Mouse (Mus musculus) kidney, embryonic 14.5 days (tissue): ENCODE measurements around the gene Oip5. TPM values are rescaled to one million over a fixed set of nuclear protein-coding genes. Genes with fewer than 3 reads are reported as not detected.
"Not testable (repeated sequence)": the region's sequence is repeated elsewhere in the genome, so short reads cannot be mapped to it uniquely, and the experiment has no call there.

ENCODE experiments used
- ATAC-seq: fragments of 200-750 bp; cut with Nextera tagmentation; 2 replicates; pipeline ENCODE4 v1.8.0; 2017; ENCODE audit warnings: moderate number of reproducible peaks, mild to moderate bottlenecking, moderate TSS enrichment, moderate library complexity; ENCODE audit not compliant: low FRiP score, low TSS enrichment
- H3K27ac ChIP-seq: fragments of 300-500 bp; sonication (generic); 2 replicates; pipeline ENCODE4 v1.5.1; 2014; ENCODE audit warnings: low read depth, mild to moderate bottlenecking, low read length, moderate library complexity, mixed read lengths
- H3K27me3 ChIP-seq: fragments of 300-500 bp; sonication (generic); 2 replicates; pipeline ENCODE4 v1.6.1; 2014; ENCODE audit warnings: mild to moderate bottlenecking, low read length; ENCODE audit not compliant: control insufficient read depth, insufficient read depth
- H3K36me3 ChIP-seq: fragments of 300-500 bp; sonication (generic); 2 replicates; pipeline ENCODE4 v1.6.1; 2014; ENCODE audit warnings: low read length, mixed read lengths; ENCODE audit not compliant: control insufficient read depth, insufficient read depth
- H3K4me1 ChIP-seq: fragments of 300-500 bp; sonication (generic); 2 replicates; pipeline ENCODE4 v1.6.1; 2014; ENCODE audit warnings: low read length, mixed read lengths; ENCODE audit not compliant: control insufficient read depth, insufficient read depth
- H3K4me2 ChIP-seq: fragments of 300-500 bp; sonication (generic); replicated peaks from 2 replicates; pipeline ENCODE4 v1.6.1; 2014; ENCODE audit warnings: low read depth, mild to moderate bottlenecking, low read length
- H3K4me3 ChIP-seq: fragments of 300-500 bp; sonication (generic); 2 replicates; pipeline ENCODE4 v1.5.1; 2014; ENCODE audit warnings: mild to moderate bottlenecking, low read length
- H3K9ac ChIP-seq: fragments of 300-500 bp; sonication (generic); 2 replicates; pipeline ENCODE4 v1.6.1; 2014; ENCODE audit warnings: low read depth, mild to moderate bottlenecking, low read length, moderate library complexity
- H3K9me3 ChIP-seq: fragments of 300-500 bp; sonication (generic); 2 replicates; pipeline ENCODE4 v1.6.1; 2016; ENCODE audit warnings: low read length; ENCODE audit not compliant: control insufficient read depth
- WGBS: fragments of 180-500 bp; shearing (Covaris S2); extraction: QIAGEN DNeasy Blood & Tissue Kit; methylation state at CpG from one replicate; pipeline ENCODE4 v1.1.7; 2014; 5-methylcytosine and 5-hydroxymethylcytosine counted together
- polyA plus RNA-seq: library from polyadenylated mRNA; unstranded; fragments of >200 nt; fragmentation: Nextera tagmentation; extraction: Ambion mirVana; gene quantifications from 2 replicates; pipeline ENCODE4 v1.2.1, GENCODE M21; 2014

Oip5 gene
- polyA plus RNA-seq, 1 experiment from 2014 or later = 35.5 TPM

DNA sequence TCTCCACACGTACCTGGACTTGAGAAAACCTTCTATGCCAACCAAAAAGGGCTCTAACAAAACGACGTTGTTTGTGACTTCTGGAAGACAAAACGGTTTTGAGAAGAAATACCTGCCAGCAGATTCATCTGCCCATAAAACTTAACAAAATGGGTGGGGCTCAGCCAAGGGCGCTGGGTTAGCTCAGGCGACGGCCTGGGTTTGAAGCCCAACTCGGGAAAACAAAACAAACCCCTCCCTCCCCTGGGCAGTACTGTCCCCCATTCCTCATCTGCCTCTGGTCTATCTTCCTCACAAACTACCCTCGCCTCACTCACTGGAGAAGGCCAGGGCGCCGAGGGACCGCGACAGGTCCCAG lies 449 bp downstream of the Oip5 start:
- Histone ChIP-seq H3K4me3 (peak overlapping the region; percentile 61), H3K36me3 (peaks cover 3% of the 10 kb centered on the region; the same call in 1 of the 2 replicates), H3K27me3 (no peaks in the 10 kb centered on the region), H3K4me1 (peaks cover 16% of the 10 kb centered on the region), H3K9ac (peak overlapping the region; percentile 72), H3K27ac (peak overlapping the region; percentile 0; the same call in 1 of the 2 replicates), H3K4me2 (peak overlapping the region; percentile 62), H3K9me3 (no peaks in the 10 kb centered on the region)
- ATAC-seq = no peak
- under 1% methylated on average over 13 of the region's 13 CpGs for WGBS

DNA sequence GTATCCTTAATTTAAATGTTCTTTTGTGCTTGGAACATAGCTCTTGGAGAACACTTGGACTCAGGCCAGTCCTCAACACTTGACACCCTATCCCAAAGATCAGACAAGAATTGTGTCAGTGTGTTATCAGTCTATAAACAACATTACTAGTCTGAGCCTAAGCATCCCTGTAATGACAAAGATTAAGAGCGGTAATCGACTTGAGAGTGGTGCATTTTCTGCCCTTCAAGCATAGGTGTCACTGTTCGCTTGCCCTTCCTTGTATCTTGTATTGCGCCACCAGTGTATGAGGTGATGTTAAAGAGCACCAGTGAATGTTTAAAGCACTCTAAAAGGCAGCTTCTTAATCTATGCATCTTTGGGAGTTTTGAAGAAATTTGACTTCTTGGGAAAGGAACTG lies 11.2 kb downstream of the Oip5 start:
- WGBS = 92% methylated on average over 4 of the region's 4 CpGs
- Histone ChIP-seq H3K36me3 (peaks cover 67% of the 10 kb centered on the region), H3K27me3 (no peaks in the 10 kb centered on the region), H3K27ac (no peak overlapping the region), H3K4me3 (no peak overlapping the region), H3K9me3 (no peaks in the 10 kb centered on the region), H3K4me1 (no peaks in the 10 kb centered on the region), H3K4me2 (no peak overlapping the region), H3K9ac (no peak overlapping the region)
- no peak for ATAC-seq

DNA sequence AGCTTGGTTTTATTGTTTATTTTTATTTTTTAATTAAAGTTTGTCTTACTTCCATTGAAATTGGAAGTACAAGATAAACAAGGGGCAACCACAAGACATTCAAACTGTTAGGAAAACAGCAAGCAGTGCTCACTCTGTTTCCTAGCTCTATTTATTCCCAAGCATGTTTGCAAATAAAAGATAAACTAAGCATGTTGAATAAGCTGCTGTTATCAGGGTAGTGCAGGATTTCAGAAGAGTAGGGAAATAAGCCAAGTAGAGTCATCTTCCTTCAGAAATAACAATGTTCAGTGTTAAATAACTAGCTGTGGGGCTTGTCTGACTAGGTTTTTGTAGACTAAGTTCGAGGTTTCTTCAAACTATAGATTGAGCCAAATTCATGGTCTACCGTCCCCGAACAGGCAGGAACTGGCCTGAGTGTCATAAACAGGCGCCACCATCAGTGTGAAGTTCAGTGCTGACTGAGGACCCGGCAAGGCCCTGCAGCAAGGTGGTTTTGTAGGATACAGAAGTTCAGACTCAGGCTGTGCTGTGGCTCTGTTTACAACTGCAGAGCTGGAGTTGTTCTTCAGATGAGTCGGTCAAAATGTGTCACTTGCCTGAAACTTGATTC lies 12.8 kb downstream of the Oip5 start:
- no peak overlapping the region for H3K27ac ChIP-seq
- no peaks in the 10 kb centered on the region for H3K4me1 ChIP-seq
- H3K36me3 ChIP-seq = peaks cover 70% of the 10 kb centered on the region
- no peaks in the 10 kb centered on the region for H3K9me3 ChIP-seq
- H3K4me2 ChIP-seq = no peak overlapping the region
- H3K27me3 ChIP-seq = no peaks in the 10 kb centered on the region
- 86% methylated on average over 6 of the region's 6 CpGs for WGBS
- no peak for ATAC-seq
- no peak overlapping the region for H3K4me3 ChIP-seq
- no peak overlapping the region for H3K9ac ChIP-seq

DNA sequence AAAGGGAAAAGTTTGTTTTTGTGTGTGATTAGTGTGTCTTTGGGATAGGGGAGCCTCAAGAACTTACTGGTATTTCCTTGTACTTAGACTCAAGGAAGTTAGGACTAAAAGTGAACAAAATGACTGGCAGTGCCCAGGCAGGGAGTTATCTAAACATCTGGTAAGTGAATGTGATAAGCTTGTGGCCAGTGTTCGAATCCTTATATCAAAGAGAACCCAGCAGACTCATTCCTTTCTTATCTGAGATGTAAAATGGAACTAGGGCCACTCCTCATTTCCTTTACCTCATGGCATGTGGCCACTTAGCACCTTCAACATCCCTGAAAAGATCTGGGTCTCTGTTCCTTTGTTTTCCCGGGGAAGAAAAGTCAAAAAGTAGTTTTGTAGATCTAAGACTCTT lies 14.4 kb downstream of the Oip5 start:
- no peaks in the 10 kb centered on the region for H3K4me1 ChIP-seq
- no peak for ATAC-seq
- no peak overlapping the region for H3K9ac ChIP-seq
- no peak overlapping the region for H3K27ac ChIP-seq
- no peak overlapping the region for H3K4me2 ChIP-seq
- H3K36me3 ChIP-seq = peaks cover 76% of the 10 kb centered on the region
- H3K4me3 ChIP-seq = no peak overlapping the region
- H3K9me3 ChIP-seq = no peaks in the 10 kb centered on the region
- WGBS = 78% methylated on average over 2 of the region's 2 CpGs
- no peaks in the 10 kb centered on the region for H3K27me3 ChIP-seq

DNA sequence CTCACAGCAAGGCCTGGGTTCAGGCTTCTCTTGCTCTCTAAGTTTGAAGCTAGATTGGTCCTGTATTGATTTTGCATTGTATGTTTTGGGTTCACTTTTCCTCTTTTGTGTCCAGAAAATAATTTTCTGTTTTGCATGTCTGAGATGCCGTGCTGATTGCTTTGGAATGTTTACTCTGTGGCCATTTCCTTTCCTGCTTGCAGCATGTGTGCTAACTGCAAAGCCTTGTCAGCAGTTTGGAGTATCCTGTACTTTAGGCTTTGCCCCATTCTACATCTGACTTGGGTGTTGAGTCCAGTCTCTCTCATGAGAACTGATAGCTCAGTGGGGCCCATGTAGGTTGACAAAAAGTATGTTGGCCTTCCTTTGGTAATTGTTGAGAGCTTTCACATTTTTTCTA lies 15.8 kb downstream of the Oip5 start:
- Histone ChIP-seq H3K9ac (no peak overlapping the region), H3K9me3 (no peaks in the 10 kb centered on the region), H3K4me1 (no peaks in the 10 kb centered on the region), H3K27ac (no peak overlapping the region), H3K27me3 (no peaks in the 10 kb centered on the region), H3K4me3 (no peak overlapping the region), H3K36me3 (peaks cover 76% of the 10 kb centered on the region), H3K4me2 (no peak overlapping the region)
- WGBS = 55% methylated on average over 1 of the region's 1 CpGs
- no peak for ATAC-seq

DNA sequence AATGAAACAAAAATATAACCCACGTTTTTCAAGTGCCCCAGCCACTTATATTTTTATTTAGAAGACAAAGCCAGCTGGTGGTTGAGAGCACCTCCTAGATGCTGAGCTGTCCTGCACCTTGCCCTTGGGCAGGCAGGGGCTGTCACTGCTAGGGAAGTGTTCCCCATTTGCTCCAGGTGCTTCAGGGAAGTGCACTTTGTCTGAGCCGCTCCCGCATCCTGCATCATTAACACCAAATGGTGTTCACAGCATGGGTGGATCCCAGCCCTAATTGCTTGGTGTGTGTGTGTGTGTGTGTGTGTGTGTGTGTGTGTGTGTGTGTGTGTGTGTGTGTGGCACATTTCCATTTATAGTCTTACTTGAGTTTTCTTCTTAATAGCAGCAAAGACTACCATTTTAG lies 16.7 kb downstream of the Oip5 start:
- H3K9me3 ChIP-seq, H3K4me2 ChIP-seq, H3K27ac ChIP-seq, H3K27me3 ChIP-seq, ATAC-seq, H3K4me1 ChIP-seq, H3K4me3 ChIP-seq, H3K9ac ChIP-seq: not testable (repeated sequence)
- peaks cover 76% of the 10 kb centered on the region for H3K36me3 ChIP-seq
- 53% methylated on average over 3 of the region's 3 CpGs for WGBS

DNA sequence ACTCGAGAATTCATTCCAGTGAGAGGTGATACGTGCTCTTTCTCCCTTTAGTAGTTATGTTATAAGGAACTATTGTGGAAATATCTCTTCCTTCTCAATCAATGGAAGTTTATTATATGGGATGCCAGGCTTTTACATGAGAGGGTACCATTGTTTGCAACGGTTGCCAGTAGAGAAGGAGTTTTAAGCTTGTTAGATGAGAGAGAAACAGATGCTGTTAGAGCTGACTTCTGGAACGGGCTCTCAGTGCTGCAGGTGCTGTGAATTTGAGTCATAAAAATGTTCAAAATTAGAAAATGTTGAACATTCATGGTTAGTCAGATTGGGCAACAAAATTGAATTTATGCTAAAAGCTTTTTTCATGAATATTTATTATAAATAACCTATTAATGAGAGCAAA lies 17.2 kb downstream of the Oip5 start:
- WGBS = 90% methylated on average over 4 of the region's 4 CpGs

DNA sequence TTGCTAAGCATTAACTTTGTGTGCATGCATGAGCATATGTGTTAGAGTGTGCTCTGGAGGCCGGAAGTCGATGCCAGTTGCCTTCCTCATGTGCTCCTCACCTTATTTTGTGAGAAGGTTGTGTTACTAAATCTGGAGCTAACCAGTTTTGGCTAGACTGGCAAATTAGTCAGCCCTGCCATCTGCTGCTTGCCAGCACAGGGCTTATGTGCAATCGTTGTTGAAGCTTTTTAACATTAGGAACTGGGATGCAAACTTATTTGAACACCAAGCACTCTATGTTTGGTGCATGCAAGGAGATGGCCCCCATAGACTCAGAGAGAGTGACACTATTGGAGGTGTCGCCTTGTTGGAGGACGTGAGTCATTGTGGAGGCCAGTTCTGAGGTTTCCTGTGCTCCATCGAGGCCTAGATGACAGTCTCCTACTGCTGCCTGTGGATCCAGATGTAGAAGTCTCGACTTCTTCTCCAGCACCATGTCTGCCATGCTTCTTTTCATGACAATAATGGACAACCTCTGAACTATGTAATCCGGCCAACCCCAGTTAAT lies 21.4 kb downstream of the Oip5 start:
- peaks cover 53% of the 10 kb centered on the region for H3K36me3 ChIP-seq
- H3K4me2 ChIP-seq = no peak overlapping the region
- no peak overlapping the region for H3K27ac ChIP-seq
- no peak for ATAC-seq
- peaks cover 6% of the 10 kb centered on the region for H3K4me1 ChIP-seq
- WGBS = 91% methylated on average over 8 of the region's 8 CpGs
- H3K9ac ChIP-seq = no peak overlapping the region
- no peak overlapping the region for H3K4me3 ChIP-seq
- no peaks in the 10 kb centered on the region for H3K27me3 ChIP-seq
- H3K9me3 ChIP-seq = no peaks in the 10 kb centered on the region

More for the DNA sequence above, 17.2 kb downstream of the Oip5 start:
- H3K27me3 ChIP-seq = no peaks in the 10 kb centered on the region
- H3K4me1 ChIP-seq = no peaks in the 10 kb centered on the region
- H3K9ac ChIP-seq = no peak overlapping the region
- no peak overlapping the region for H3K4me3 ChIP-seq
- H3K4me2 ChIP-seq = no peak overlapping the region
- no peaks in the 10 kb centered on the region for H3K9me3 ChIP-seq
- no peak overlapping the region for H3K27ac ChIP-seq
- peaks cover 78% of the 10 kb centered on the region for H3K36me3 ChIP-seq
- no peak for ATAC-seq

DNA sequence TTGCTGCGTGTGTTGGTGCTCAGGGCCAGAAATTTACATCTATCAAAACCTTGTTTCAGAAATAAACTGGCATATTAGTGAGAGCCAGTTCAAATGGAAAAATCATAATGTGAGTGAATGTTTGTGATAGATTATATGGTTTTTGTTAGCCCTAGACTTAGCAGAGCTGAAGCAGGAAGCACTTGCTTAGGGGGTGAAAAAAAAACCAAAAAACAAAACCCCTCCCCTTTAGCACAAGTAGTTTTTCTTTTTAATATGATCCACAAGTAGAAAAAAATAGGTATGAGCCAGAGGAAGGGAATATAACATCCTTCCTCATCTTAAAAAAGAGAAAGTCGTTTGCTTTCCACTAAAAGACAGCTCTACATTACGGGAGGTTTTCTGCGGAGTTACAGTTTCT lies 23.0 kb downstream of the Oip5 start:
- H3K9me3 ChIP-seq = no peaks in the 10 kb centered on the region
- no peak overlapping the region for H3K27ac ChIP-seq
- H3K4me1 ChIP-seq = peaks cover 6% of the 10 kb centered on the region
- H3K36me3 ChIP-seq = peaks cover 41% of the 10 kb centered on the region
- peak overlapping the region; percentile 95; the same call in 1 of the 2 replicates for H3K9ac ChIP-seq
- H3K27me3 ChIP-seq = no peaks in the 10 kb centered on the region
- peak overlapping the region; percentile 65 for H3K4me2 ChIP-seq
- 30% methylated on average over 4 of the region's 4 CpGs for WGBS
- ATAC-seq = no peak
- peak overlapping the region; percentile 99 for H3K4me3 ChIP-seq
